Mouse (Mus musculus) right cerebral cortex, postnatal 4 days (tissue): ENCODE data around the gene Cbx4.

ENCODE experiments used
- DNase-seq: peaks from one replicate; pipeline ENCODE4 v3.0.0-alpha.2; 2022

Cbx4 gene

GRCm38 (mm10) chr11:119039732-119040512 is 46.1 kb downstream of the Cbx4 start:
- no peak for DNase-seq

- no peak for DNase-seq
These were observed 47.1 kb downstream of the Cbx4 start for GRCm38 (mm10) chr11:119038744-119039484.

- no peak for DNase-seq
These were observed 48.1 kb downstream of the Cbx4 start for GRCm38 (mm10) chr11:119037780-119038401.

GRCm38 (mm10) chr11:119036934-119037779 is 48.9 kb downstream of the Cbx4 start:
- DNase-seq, result no peak

DNA sequence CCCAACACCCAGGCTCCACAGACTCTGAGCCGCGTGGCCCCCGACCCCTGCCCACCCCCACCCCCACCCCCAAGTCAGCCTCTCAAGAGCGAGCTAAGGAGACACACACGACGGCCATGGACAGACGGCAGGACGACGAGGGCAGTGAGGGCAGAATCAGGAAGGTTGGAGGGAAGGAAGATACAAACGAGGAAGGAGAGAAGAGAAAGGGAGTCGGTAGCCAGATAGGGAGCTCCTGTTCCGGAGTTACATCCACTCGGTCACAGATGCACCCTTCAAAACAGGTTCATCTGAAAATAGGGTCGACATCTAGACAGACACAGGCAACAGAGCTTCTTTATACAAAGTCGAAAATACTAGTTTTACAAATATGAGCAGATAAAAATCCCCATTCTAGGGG is 49.6 kb downstream of the Cbx4 start:
- DNase-seq, result no peak

GRCm38 (mm10) chr11:119035686-119036165 is 50.3 kb downstream of the Cbx4 start:
- DNase-seq, result no peak

DNA sequence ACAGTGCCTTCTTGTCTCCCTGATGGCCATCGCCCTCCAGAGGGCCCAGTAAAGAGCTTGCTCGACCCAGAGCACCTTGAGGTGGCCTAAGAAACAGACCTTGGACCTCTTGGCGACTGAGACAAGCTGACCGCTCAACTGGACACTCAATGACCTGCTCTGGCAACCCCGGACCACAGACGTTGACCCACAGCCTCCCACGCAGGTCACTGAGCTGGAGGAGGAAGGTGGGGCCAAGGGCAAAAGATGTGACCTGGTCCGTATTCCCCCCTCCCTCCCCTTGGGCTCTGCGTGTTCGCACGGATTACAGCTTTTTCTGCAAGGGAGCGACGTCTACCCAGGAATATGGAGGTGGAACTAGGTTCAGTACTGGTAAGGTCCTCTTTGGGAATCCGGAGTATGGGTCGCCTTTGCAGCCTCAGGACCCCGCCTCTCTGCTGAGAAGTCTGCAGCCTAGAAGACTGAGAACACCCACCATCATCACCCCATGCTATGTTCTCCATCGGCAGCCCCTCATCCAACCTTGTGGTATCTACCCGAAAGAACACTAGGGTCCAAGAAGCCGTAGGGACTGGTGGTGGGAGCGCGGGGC is 50.8 kb downstream of the Cbx4 start:
- no peak for DNase-seq

GRCm38 (mm10) chr11:119034635-119035034 is 51.4 kb downstream of the Cbx4 start:
- no peak for DNase-seq

DNA sequence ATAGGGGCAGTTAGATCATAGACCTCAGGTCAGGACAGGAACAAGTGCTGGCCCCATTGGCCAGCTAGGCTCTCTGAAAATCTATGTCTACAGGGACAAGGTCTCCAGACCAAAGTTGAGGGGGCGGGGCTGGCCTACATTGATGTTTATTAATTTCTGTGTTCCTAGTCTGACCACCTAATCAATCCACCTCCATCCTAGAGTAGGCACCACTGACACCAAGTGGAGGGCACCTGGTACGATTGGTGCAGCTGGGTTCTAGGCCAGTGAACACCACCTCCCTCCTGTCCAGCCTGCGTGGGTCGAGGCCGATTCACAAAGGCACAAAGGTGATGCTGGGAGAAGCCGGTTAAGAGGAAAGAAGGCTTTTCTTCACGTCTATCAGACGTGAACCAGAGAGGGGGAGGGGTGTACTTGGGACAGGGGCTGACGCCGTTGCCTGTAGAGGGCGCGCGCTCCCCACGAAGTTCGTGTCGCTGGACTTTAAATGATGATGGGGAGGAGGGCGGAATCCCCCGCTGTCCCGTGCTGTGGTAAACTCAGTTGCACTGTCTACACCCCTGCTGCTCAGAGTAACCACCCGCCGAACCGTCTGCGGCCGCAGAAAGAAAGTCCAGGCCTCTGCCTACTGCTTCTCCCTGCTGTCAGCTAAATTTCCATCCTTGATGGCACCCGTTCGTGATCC is 52.0 kb downstream of the Cbx4 start:
- peak; percentile 90 for DNase-seq
